Mouse (Mus musculus) layer of hippocampus, adult 2 months (tissue): ENCODE measurements at regions not wholly inside any gene's neighbourhood (a gene's known extent, or its start where the extent isn't known, plus 50 kb on each side); places are given as distances from the start of the nearest gene placed in this dataset.

Experiments used
- DNase-seq, 2 experiments: peaks; one replicate each; pipeline ENCODE4 v3.0.0; 2022; ENCODE audit warnings: low spot score in 2 of 2
- H3K27ac ChIP-seq: fragments of 200-600 bp; 2 replicates; pipeline ENCODE4 v1.8.1; 2022
- H3K4me3 ChIP-seq: fragments of 200-600 bp; 2 replicates; pipeline ENCODE4 v1.8.1; 2022; ENCODE audit warnings: mild to moderate bottlenecking
- CTCF ChIP-seq: fragments of 200-600 bp; conservative IDR thresholded peaks from 2 replicates; pipeline ENCODE4 v1.8.1; 2022; ENCODE audit warnings: antibody characterized with exemption, mild to moderate bottlenecking, moderate library complexity

DNA sequence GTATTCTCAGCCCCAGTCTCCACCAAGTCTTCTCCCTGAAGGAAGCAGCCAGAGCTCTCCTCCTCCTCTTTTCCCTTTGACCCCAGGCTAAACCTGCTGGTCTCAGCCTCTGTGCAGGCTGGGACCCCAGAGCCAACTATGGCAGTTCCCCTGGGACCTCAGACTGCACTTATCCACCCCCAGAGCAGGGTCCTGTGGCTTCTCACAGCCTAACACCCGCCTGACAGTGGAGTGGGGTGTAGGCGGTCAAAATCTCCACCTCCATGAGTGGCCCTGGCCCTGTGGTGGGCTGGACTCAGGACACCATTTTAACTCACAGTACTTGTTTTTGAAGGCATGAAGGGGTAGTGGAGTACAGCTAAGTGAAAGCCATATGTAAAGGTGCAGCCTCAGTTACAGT, 222.1 kb downstream of the Serpinb8 start:
- Histone ChIP-seq H3K4me3 (no peak overlapping the region), H3K27ac (no peak overlapping the region)
- no peak for DNase-seq
- TF ChIP-seq CTCF = no peak

DNA sequence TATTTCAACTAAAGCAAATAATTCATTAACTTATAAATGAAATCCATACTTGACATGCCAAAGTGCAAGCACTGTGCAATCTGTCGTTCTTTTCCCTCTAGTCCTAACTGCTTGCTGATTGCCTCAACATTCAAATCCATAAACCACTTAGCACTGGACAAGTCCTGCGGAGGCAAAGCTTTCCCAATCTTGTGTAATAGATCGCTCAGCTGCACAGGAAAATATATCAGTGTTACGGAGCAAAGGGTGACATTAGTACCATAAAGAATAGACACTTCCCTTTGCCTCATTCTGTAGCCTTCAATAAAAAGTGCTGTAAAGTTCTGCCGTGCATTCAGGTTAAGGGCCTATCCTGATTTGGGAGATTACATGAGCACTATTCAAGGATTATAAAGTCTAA, 248.1 kb downstream of the Serpinb8 start:
- Histone ChIP-seq H3K4me3 (no peak overlapping the region), H3K27ac (no peak overlapping the region)
- no peak for DNase-seq
- TF ChIP-seq CTCF = no peak

DNA sequence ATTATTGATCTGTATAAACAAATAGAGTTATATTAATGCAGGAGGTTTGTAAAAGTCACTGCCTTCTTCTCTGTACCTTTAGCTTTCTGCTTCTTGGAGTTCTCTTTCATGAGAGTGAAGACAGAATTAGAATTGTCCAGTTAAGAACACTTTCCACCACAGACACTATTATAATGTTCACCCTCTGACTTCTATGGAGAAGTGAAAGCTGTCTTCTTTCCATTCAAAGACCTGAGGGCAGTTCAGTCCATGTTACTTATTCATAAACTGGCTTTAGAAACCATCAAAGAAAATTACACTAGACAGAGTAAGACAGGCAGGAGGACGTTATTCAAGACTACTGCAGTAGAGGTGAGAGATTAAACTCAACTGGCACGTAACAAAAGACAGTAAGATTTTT, 262.6 kb downstream of the Serpinb8 start:
- DNase-seq = no peak
- Histone ChIP-seq H3K4me3 (no peak overlapping the region), H3K27ac (no peak overlapping the region)
- no peak for TF ChIP-seq CTCF

DNA sequence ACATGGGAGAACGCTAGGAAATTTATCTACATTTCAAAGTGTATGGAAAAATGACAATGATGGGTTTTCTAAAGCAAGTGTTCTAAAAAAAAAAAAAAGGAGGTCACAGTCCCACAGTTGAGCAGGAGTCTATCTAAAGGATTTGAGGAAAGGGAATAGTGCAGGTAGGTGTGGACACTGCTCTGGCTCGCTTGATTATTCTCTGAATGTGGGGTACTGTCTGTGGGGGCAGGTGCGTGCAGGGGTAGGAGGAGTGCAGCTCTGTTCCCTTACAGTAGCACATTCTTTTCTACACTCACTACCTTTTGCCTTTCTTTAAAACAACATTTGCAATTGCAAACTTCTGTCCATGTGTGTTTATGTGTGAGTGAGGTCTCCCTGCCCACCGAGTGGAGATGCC, 263.2 kb downstream of the Serpinb8 start:
- DNase-seq = no peak
- TF ChIP-seq CTCF = no peak
- H3K4me3 ChIP-seq = no peak overlapping the region
- H3K27ac ChIP-seq = no peak overlapping the region

DNA sequence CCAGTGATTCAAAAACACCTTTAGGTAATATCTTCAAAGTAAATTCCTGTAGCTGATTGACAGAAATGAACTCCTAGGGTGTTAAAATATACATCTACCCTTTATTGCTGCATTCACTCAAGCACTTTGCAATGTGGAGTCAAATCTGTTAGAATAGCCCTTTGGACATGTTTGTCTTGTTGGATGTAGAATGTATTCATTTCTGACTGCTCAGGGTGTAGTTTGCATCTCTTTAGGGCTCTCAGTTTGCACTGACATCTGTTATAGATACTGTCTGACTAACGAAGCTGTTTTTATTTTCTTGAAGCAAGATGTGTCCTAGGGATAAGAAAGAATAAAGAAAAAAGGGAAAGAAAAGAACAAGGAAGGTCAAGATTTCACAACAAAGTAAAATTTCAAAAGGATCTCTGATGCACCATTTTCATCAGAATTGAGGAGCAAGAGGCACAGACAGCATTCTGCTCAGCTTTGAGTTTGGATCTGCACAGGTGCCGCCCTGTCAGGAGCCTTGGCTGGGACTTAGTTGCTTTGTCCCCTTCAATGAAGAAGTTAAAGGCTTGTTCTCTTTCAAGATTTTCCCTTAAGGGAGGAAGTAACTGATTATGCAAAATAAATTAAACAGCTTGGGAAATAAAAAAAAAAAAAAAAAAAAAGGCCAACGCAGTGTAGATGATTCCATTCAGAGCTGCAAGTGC, 308.1 kb downstream of the Serpinb8 start:
- TF ChIP-seq CTCF = no peak
- H3K27ac ChIP-seq = no peak overlapping the region
- DNase-seq = no peak
- H3K4me3 ChIP-seq = no peak overlapping the region

DNA sequence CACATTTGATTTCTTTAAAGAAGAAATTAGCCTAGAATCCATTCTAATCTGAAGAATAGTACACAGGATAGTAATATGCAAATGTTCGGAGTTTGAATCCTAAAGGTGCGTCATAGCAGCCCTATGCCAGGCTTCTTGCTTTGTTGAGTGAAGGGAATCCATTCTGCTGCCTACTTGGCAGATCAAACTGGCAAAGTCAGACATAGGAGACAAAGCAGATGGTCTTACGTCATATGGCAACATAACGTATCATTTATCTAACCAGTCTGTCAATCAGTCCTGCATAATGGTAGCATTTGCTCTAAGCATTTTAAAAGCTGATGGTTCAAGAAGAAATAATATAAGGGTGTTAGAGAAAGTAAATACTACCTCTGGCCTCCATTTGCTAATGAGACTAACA, 309.5 kb downstream of the Serpinb8 start:
- Histone ChIP-seq H3K27ac (no peak overlapping the region), H3K4me3 (no peak overlapping the region)
- peak in 1 of 2 experiments; percentile 37 for DNase-seq
- no peak for TF ChIP-seq CTCF

DNA sequence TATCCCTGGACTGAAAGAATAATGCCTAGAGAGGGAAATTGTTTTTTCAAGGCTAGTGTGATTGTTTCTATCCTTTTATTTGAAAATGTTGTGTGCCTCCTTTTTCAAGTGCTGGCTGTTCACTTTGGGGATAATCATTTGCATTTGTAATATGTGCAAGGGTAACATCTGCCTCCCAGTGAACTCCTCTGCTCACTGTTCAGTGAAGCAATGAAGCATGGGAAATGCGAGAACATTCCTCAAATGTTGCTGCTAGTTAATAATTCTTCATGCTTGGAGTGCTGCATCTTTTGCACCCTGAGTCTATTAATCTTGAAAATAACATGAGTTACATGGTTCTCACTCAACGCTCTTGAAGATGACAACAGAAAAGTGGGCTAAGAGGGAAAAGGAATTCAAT, 310.6 kb downstream of the Serpinb8 start:
- no peak for DNase-seq
- H3K27ac ChIP-seq = no peak overlapping the region
- H3K4me3 ChIP-seq = no peak overlapping the region
- TF ChIP-seq CTCF = no peak

DNA sequence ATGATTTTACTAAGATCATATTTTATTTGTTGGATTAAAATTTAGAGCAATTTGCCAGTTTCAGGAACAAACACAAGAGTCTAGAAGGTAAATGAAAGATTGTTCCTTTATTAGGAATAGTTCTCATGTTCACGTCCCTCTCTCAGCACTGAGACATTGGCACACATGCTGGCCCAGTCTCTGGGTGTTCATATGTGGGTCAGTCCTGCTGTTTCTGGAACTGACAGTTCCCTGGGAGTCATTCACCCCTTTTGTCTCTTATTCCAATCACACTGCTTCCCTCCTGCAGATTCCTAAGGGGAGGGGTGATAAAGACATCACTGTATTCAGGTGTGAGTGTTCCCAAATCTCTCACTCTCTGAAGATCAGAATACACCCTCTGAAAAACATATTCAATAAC, 311.1 kb downstream of the Serpinb8 start:
- DNase-seq = no peak
- Histone ChIP-seq H3K27ac (no peak overlapping the region), H3K4me3 (no peak overlapping the region)
- no peak for TF ChIP-seq CTCF

DNA sequence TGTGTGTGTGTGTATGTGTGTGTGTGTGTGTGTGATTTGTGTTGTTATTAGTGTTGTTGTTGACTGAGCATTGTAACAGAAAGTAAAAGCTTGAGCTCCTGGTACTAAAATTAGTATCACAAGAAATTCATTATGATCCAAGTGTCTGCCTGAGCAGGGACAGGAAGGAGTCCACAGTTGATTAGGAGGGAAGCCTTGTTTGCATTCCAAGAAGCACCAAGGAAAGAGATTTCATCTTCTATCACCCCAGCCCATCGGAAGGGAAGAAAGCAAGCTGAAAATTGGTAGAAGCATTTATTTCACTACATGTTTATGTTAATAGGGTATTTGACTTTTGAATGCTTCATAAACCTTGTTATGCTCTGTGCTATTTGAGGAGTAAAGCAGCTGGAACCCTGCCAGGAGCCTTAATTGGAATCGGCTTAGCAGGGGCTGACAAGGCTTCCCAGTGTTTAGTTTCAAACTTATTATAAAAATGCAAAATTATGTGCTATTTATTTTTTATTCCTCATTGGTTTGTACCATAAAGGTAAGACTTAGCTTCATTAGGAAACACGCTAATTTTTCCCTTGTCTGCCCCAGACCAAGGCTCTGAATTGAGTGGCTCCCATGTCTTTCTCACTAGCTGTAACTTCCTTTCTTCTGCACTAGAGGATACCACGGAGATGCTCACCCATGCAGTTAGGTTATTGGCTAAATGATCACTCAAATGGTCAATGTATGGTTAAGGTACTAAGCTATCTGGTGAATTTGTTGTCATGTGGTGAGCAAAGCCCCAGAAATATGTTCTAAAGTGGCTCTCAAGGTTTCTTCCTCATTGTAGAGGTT, 318.6 kb downstream of the Serpinb8 start:
- TF ChIP-seq CTCF = no peak
- DNase-seq = no peak
- Histone ChIP-seq H3K27ac (no peak overlapping the region), H3K4me3 (no peak overlapping the region)

DNA sequence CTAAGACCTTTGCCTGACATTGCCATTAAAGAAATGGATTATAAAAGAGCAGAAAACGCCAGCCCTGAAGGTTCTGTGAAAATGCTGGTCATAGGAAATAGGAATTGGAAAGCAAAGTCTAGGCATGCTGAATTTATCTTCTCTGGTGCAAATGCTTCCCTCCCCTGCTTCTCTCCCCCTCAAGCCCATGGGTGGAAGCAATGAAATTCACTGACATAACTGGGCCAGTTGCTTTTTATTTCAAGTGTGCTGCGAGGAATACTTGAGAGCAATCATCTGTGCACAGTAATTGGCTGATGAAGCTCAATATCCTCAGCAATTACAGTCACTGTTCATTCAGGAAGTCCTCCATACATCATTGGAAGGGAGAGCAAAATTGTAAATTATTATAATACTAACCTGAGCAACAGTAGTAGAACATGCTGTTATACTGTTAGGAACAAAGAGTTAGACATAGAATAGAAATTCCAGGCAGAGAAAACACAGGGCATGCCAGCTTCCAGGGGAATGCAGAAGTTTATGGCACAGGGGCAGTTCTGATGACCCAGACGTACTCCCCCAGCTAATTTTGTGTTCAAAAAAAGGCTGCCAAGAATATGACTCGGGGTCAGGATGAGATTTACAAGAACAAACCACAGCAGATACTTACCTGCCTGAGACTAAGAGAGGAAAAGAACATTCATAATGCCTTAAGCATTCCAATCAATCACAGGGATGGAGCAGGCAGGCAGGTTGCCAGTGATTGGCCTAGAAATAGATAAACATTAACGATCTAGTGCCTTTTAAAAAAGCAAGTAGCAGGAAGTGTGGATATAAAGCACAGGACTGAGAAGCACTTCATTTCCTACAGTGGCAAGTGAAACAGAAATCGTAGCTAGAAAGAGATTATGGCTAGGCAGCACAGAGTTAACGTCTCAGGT, 325.1 kb downstream of the Serpinb8 start:
- DNase-seq = no peak
- Histone ChIP-seq H3K4me3 (no peak overlapping the region), H3K27ac (no peak overlapping the region)
- TF ChIP-seq CTCF = no peak

DNA sequence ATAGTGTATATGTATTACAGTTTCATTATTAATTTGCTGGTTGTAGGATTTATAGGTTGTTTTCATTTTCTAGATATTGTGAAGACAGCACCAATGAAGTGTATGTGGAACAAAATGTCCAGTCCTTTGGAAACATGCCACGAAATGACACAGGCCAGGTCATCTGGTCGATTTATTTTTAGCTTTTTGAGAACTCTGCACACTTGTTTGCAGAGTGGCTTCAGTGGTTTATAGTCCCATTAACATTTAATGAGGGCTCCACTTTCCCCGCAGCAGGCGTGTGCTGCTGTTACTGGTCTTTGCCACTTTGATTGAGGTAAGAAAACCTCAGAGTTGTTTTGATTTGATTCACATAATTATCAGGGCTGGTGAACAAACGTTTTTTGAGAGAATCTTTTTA, 327.2 kb downstream of the Serpinb8 start:
- no peak for DNase-seq
- TF ChIP-seq CTCF = no peak
- Histone ChIP-seq H3K4me3 (no peak overlapping the region), H3K27ac (no peak overlapping the region)

DNA sequence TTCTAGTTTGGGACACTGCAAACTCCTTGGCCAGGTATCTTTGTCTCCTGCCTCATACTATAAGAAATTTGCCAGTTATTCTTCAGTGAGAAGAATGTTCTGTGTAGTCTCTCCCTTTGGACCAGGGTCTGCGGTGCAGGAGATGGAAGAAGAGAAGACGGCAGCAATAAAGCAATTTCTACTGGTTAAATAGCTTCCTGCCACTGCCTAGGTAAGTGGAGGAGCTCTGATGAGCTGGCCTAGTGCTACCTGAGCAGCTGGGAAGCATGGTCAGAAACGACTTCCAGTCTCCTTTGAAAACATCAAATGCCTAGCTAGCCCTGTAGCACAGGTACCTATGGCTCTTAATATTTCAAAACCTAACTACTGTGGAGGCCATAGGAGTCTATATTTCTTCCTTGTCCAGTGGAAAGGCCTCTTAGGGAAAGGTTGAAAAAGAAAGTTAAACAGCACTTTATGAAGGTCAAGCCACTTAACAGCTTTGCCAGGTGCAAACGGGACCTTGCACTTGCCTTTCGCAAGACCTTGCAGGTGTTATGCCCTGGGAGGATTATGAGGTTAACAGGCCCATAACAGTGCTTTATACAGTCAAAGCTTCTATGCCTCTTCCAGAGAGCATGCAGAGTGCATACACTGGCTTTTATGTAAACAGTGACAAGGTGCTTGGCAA, 351.9 kb downstream of the Serpinb8 start:
- H3K4me3 ChIP-seq = no peak overlapping the region
- TF ChIP-seq CTCF = no peak

More for the DNA sequence above, 351.9 kb downstream of the Serpinb8 start:
- H3K27ac ChIP-seq = no peak overlapping the region
- DNase-seq = no peak
